Mouse (Mus musculus) midbrain, embryonic 12.5 days (tissue): ENCODE results near the gene Ncoa3. TPM values are rescaled to one million over a fixed set of nuclear protein-coding genes. Genes with fewer than 3 reads are reported as not detected.

Experiments
- ATAC-seq: fragments of 200-750 bp; cut with Nextera tagmentation; 2 replicates; pipeline ENCODE4 v1.8.0; 2017; ENCODE audit warnings: low read depth, moderate TSS enrichment, moderate library complexity; ENCODE audit not compliant: low FRiP score
- H3K27ac ChIP-seq: fragments of 300-500 bp; sonication (generic); replicated peaks from 2 replicates; pipeline ENCODE4 v1.5.1; 2016; ENCODE audit warnings: mild to moderate bottlenecking
- H3K27me3 ChIP-seq: fragments of 300-500 bp; sonication (generic); 2 replicates; pipeline ENCODE4 v1.6.1; 2016; ENCODE audit warnings: mild to moderate bottlenecking
- H3K36me3 ChIP-seq: fragments of 300-500 bp; sonication (generic); 2 replicates; pipeline ENCODE4 v1.6.1; 2016
- H3K4me1 ChIP-seq: fragments of 300-500 bp; sonication (generic); 2 replicates; pipeline ENCODE4 v1.6.1; 2016
- H3K4me2 ChIP-seq: fragments of 300-500 bp; sonication (generic); replicated peaks from 2 replicates; pipeline ENCODE4 v1.6.1; 2016; ENCODE audit warnings: mild to moderate bottlenecking, moderate library complexity
- H3K4me3 ChIP-seq: fragments of 300-500 bp; sonication (generic); 2 replicates; pipeline ENCODE4 v1.5.1; 2016; ENCODE audit warnings: mild to moderate bottlenecking
- H3K9ac ChIP-seq: fragments of 300-500 bp; sonication (generic); replicated peaks from 2 replicates; pipeline ENCODE4 v1.6.1; 2016; ENCODE audit warnings: mild to moderate bottlenecking, moderate library complexity
- H3K9me3 ChIP-seq: fragments of 300-500 bp; sonication (generic); 2 replicates; pipeline ENCODE4 v1.6.1; 2016; ENCODE audit warnings: mild to moderate bottlenecking
- WGBS: fragments of 180-500 bp; shearing (Covaris S2); methylation state at CpG from one replicate; pipeline ENCODE4 v1.1.7; 2016; 5-methylcytosine and 5-hydroxymethylcytosine counted together
- polyA plus RNA-seq: library from polyadenylated mRNA; unstranded; fragments of >200 nt; fragmentation: Nextera tagmentation; extraction: Ambion mirVana; gene quantifications from 2 replicates; pipeline ENCODE4 v1.2.1, GENCODE M21; 2016

Ncoa3 gene
- polyA plus RNA-seq, 1 experiment from 2014 or later: 15.7 TPM

- no peak for ATAC-seq
Observed at GRCm38 (mm10) chr2:165957257-165957828, 35.1 kb upstream of the Ncoa3 start.

DNA sequence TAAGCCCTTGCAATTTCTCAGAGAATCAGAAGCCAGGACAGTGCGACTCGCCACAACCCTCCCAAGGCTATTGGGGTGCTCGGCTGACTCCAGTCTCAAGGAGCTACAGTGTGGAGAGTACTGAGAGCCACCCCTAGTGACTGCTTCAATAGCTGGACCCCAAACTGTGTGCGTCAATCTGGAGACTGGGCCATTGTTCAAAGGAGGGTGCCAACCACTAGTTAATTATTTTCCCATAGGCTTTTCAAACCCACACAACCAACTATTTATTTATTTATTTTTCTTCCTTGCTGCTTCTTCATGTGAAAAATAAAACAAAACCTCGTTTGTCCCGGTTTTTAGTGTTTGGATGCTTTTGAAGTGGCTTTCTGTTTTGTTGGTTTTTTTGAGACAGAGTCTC, 33.9 kb upstream of the Ncoa3 start:
- ATAC-seq: no peak
- Histone ChIP-seq H3K9me3 (no peaks in the 10 kb centered on the region), H3K36me3 (no peaks in the 10 kb centered on the region), H3K9ac (no peak overlapping the region), H3K4me2 (no peak overlapping the region), H3K4me3 (no peak overlapping the region), H3K27ac (no peak overlapping the region), H3K4me1 (no peaks in the 10 kb centered on the region), H3K27me3 (no peaks in the 10 kb centered on the region)
- 83% methylated on average over 6 of the region's 6 CpGs for WGBS

More at GRCm38 (mm10) chr2:165957257-165957828, 35.1 kb upstream of the Ncoa3 start:
- Histone ChIP-seq H3K36me3 (no peaks in the 10 kb centered on the region), H3K4me1 (peaks cover 4% of the 10 kb centered on the region; the same call in 1 of the 2 replicates), H3K9me3 (no peaks in the 10 kb centered on the region), H3K4me2 (no peak overlapping the region), H3K9ac (no peak overlapping the region), H3K4me3 (no peak overlapping the region), H3K27ac (no peak overlapping the region), H3K27me3 (no peaks in the 10 kb centered on the region)
- 76% methylated on average over 9 of the region's 9 CpGs for WGBS

DNA sequence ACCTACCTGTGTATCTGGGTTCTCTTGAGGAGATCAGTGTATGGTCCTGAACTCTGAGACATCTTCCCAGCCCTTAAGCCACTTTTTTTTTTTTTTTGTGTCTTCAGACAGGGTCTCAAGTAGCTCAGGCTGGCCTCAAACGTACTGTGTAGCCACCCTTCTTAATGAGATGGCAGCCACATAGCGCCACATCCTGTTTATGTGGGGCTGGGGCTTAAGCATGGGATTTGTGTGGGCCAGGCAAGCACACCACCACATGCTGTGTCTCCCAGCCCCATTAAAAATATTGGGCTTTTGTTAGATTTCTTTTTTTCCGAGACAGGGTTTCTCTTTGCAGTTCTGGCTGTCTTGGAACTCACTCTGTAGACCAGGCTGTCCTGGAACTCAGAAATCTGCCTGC, 31.7 kb upstream of the Ncoa3 start:
- no peak overlapping the region for H3K4me2 ChIP-seq

GRCm38 (mm10) chr2:165962824-165963223, 29.6 kb upstream of the Ncoa3 start:
- H3K27ac ChIP-seq: no peak overlapping the region
- no peaks in the 10 kb centered on the region for H3K9me3 ChIP-seq
- ATAC-seq: no peak
- 67% methylated on average over 5 of the region's 5 CpGs for WGBS
- no peaks in the 10 kb centered on the region for H3K36me3 ChIP-seq
- no peaks in the 10 kb centered on the region for H3K27me3 ChIP-seq
- no peak overlapping the region for H3K9ac ChIP-seq
- H3K4me2 ChIP-seq: no peak overlapping the region
- no peak overlapping the region for H3K4me3 ChIP-seq
- H3K4me1 ChIP-seq: peaks cover 9% of the 10 kb centered on the region

More for the DNA sequence above, 31.7 kb upstream of the Ncoa3 start:
- Histone ChIP-seq H3K27me3 (no peaks in the 10 kb centered on the region), H3K9me3 (no peaks in the 10 kb centered on the region), H3K4me3 (no peak overlapping the region), H3K4me1 (0 out of 2 replicates have a peak, but pooled peaks cover 2% of the 10 kb centered on the region), H3K36me3 (no peaks in the 10 kb centered on the region), H3K27ac (no peak overlapping the region), H3K9ac (no peak overlapping the region)
- ATAC-seq: no peak
- 71% methylated on average over 3 of the region's 3 CpGs for WGBS

DNA sequence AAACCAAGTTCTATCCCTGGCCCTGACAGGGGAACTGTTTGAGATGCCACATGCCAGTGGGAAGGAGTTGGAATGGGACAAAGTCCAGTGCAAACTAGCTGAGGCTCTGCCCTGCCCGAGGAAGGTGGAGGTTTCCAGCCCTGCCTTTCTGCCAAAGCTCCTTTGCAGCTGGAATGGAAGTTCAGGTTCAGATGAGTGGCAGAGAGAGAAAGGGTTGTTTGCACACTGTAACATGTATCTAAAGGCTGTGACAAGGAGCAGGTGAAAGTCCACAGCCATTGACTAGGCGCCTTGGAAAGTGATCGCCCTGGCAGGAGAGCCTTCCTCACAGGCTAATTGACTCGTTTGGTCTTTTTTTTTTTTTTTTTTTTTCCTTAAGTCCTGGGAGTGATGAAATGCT, 28.3 kb upstream of the Ncoa3 start:
- no peak overlapping the region for H3K4me2 ChIP-seq
- H3K9me3 ChIP-seq: no peaks in the 10 kb centered on the region
- 64% methylated on average over 4 of the region's 4 CpGs for WGBS
- H3K4me1 ChIP-seq: peaks cover 18% of the 10 kb centered on the region
- no peak overlapping the region for H3K9ac ChIP-seq
- no peak overlapping the region for H3K4me3 ChIP-seq
- no peak overlapping the region for H3K27ac ChIP-seq
- no peak for ATAC-seq
- H3K36me3 ChIP-seq: no peaks in the 10 kb centered on the region
- H3K27me3 ChIP-seq: no peaks in the 10 kb centered on the region

DNA sequence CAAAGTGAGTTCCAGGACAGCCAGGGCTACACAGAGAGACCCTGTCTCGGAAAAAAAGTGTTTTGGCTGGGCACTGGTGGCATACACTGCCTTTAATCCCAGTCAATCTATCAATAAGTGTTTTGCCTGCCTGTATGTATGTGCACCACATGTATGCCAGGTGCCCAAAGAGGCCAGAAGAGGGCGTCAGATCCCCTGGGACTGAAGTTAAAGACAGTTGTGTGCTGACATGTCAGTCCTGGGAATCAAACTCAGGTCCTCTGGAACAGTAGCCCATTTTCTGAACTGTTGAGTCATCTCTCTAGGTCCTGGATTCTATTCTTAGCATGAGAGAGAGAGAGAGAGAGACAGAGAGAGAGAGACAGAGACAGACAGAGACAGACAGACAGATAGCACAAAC, 25.4 kb upstream of the Ncoa3 start:
- no peak overlapping the region for H3K4me3 ChIP-seq
- no peak overlapping the region for H3K9ac ChIP-seq
- no peaks in the 10 kb centered on the region for H3K9me3 ChIP-seq
- no peaks in the 10 kb centered on the region for H3K36me3 ChIP-seq
- H3K27ac ChIP-seq: peak overlapping the region; percentile 83
- H3K27me3 ChIP-seq: no peaks in the 10 kb centered on the region
- H3K4me1 ChIP-seq: peaks cover 19% of the 10 kb centered on the region
- ATAC-seq: no peak
- WGBS: 92% methylated on average over 2 of the region's 2 CpGs
- no peak overlapping the region for H3K4me2 ChIP-seq

GRCm38 (mm10) chr2:165967823-165968555, 24.4 kb upstream of the Ncoa3 start:
- WGBS: 66% methylated on average over 6 of the region's 6 CpGs
- ATAC-seq: peak; percentile 89
- H3K4me3 ChIP-seq: no peak overlapping the region
- H3K4me2 ChIP-seq: no peak overlapping the region
- peaks cover 19% of the 10 kb centered on the region for H3K4me1 ChIP-seq
- no peaks in the 10 kb centered on the region for H3K36me3 ChIP-seq
- H3K27me3 ChIP-seq: no peaks in the 10 kb centered on the region
- no peaks in the 10 kb centered on the region for H3K9me3 ChIP-seq
- peak overlapping the region; percentile 83 for H3K27ac ChIP-seq
- no peak overlapping the region for H3K9ac ChIP-seq

GRCm38 (mm10) chr2:165968876-165969275, 23.6 kb upstream of the Ncoa3 start:
- 35% methylated on average over 3 of the region's 3 CpGs for WGBS
- Histone ChIP-seq H3K4me3 (no peak overlapping the region), H3K9me3 (no peaks in the 10 kb centered on the region), H3K4me2 (no peak overlapping the region), H3K4me1 (peaks cover 19% of the 10 kb centered on the region), H3K27me3 (no peaks in the 10 kb centered on the region), H3K9ac (no peak overlapping the region), H3K36me3 (no peaks in the 10 kb centered on the region), H3K27ac (0 out of 2 replicates have a peak overlapping the region, but pooled peaks have one; percentile 83)
- ATAC-seq: no peak

DNA sequence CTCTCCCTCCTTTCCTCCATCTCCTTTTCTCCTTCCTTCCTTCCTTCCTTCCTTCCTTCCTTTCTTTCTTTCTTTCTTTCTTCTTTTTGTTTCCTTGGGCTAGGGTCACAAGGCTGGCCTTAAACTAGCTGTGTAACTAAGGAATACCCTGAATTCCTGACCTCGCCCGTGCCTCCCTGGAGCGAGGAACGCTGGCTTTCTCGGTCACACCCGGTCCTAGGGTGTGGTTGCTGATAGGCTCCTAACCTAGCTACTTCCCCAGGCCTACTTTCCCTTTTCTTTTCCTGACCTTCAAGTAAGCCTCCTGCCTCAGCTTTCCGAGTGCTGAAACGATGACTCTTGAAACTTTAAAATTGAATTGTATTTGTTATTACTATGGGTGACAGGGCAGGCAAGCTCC, 23.0 kb upstream of the Ncoa3 start:
- Histone ChIP-seq H3K36me3 (no peaks in the 10 kb centered on the region), H3K9ac (no peak overlapping the region), H3K4me1 (peaks cover 17% of the 10 kb centered on the region), H3K9me3 (no peaks in the 10 kb centered on the region), H3K4me2 (no peak overlapping the region), H3K27ac (no peak overlapping the region), H3K4me3 (no peak overlapping the region), H3K27me3 (no peaks in the 10 kb centered on the region)
- ATAC-seq: no peak
- WGBS: 71% methylated on average over 8 of the region's 8 CpGs

GRCm38 (mm10) chr2:165969961-165970360, 22.5 kb upstream of the Ncoa3 start:
- Histone ChIP-seq H3K9ac (no peak overlapping the region), H3K27ac (no peak overlapping the region), H3K27me3 (no peaks in the 10 kb centered on the region), H3K9me3 (no peaks in the 10 kb centered on the region), H3K4me2 (no peak overlapping the region), H3K4me1 (peaks cover 17% of the 10 kb centered on the region), H3K4me3 (no peak overlapping the region), H3K36me3 (no peaks in the 10 kb centered on the region)
- WGBS: 91% methylated on average over 13 of the region's 13 CpGs
- no peak for ATAC-seq

- Histone ChIP-seq H3K4me3 (no peak overlapping the region), H3K36me3 (no peaks in the 10 kb centered on the region), H3K27me3 (no peaks in the 10 kb centered on the region), H3K9me3 (no peaks in the 10 kb centered on the region), H3K4me1 (peaks cover 17% of the 10 kb centered on the region), H3K4me2 (no peak overlapping the region), H3K27ac (no peak overlapping the region), H3K9ac (no peak overlapping the region)
- WGBS: 93% methylated on average over 7 of the region's 7 CpGs
- ATAC-seq: no peak
Observed at GRCm38 (mm10) chr2:165970767-165971166, 21.7 kb upstream of the Ncoa3 start.

DNA sequence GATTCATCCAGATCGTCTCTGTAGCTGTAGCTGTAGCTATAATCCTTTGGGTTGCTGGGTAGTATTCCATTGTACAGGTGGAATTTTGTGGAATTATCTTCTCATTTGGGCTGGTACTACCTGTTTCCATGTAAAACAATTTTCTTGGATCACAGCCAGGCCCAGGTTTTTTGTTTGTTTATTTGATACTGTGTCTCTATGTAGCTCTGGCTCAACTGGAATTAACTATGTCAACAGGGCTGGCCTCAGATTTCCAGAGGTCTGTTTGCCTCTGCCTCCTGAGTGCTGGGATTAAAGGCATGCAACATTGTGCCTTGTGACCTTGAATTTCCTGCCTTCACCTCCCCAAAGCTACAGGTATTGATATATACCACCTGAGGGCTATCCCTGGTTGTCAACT, 18.1 kb upstream of the Ncoa3 start:
- H3K4me2 ChIP-seq: no peak overlapping the region
- H3K9ac ChIP-seq: no peak overlapping the region
- no peak overlapping the region for H3K4me3 ChIP-seq
- H3K9me3 ChIP-seq: no peaks in the 10 kb centered on the region
- H3K4me1 ChIP-seq: no peaks in the 10 kb centered on the region
- ATAC-seq: no peak
- no peak overlapping the region for H3K27ac ChIP-seq
- H3K27me3 ChIP-seq: no peaks in the 10 kb centered on the region
- 97% methylated on average over 1 of the region's 1 CpGs for WGBS
- no peaks in the 10 kb centered on the region for H3K36me3 ChIP-seq
